Mouse (Mus musculus) embryo, embryonic 9.5 days (tissue): ENCODE data around the gene Shisa8.

Experiments used
- DNase-seq: peaks from one replicate; pipeline ENCODE4 v3.0.0-alpha.2; 2017; ENCODE audit errors: extremely low spot score

The Shisa8 gene

GRCm38 (mm10) chr15:82203611-82204351, 8.8 kb downstream of the Shisa8 start:
- no peak for DNase-seq

- no peak for DNase-seq
These were observed 9.5 kb downstream of the Shisa8 start for GRCm38 (mm10) chr15:82203090-82203489.

GRCm38 (mm10) chr15:82202086-82202485, 10.5 kb downstream of the Shisa8 start:
- DNase-seq: no peak

DNA sequence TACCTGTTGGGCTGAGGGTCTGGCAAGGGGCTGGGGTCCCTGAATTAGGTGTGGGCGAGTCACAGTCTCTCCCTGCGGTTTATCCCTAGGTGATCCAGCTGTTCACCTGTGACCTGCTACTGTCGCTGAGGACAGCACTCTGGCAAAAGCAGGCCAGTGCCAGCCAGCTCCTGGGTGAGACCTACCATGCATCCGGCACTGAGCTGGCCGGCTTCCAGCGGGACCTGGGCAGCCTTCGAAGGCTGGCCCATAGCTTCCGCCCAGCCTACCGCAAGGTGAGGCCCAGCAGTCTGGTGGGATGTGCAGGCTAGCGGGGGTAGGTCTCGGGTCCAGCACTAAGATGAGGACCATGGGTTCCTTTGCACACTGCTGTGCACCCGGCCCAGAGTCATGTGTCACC, 13.1 kb downstream of the Shisa8 start:
- no peak for DNase-seq

DNA sequence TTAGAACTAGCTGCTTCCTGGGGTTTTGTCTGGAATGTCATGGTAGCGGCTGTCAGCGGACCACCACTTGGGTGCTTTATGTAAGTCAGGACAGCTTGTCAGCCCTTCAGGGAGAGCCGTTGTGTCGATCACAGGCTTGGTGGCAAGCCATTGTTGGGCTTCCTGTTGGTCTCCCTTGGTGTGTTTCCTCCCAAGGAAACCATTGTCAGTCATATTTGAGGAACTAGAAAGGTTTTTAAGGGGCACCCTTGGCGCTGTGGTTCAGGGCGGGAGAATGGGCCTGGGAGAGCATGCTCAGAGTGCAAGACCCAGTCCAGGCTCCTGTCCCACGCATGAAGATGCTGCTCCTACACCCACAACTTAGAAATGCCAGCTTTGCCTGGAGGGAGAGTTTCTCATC, 14.3 kb downstream of the Shisa8 start:
- no peak for DNase-seq

DNA sequence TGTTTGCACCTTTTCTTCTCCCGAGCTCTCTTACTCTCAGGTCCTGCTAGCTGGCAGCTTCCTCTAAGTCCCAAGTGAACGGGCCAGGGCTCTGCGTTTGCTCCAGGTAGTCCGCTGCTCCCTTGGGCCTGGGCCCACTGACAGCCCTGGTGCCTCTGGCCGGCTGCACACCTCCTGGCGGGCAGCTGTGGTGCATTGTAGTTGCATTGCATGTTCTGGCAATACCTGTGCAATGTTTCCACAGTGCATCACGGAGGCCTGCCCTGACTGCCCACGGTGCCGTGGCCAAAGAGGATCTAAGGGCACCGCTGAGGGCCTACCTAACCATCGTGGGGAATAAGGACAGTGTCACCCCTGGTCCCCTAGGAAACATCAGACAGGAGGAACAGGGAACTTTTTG, 14.7 kb downstream of the Shisa8 start:
- DNase-seq: no peak

- no peak for DNase-seq
These were observed 15.3 kb downstream of the Shisa8 start for GRCm38 (mm10) chr15:82197246-82197750.

DNA sequence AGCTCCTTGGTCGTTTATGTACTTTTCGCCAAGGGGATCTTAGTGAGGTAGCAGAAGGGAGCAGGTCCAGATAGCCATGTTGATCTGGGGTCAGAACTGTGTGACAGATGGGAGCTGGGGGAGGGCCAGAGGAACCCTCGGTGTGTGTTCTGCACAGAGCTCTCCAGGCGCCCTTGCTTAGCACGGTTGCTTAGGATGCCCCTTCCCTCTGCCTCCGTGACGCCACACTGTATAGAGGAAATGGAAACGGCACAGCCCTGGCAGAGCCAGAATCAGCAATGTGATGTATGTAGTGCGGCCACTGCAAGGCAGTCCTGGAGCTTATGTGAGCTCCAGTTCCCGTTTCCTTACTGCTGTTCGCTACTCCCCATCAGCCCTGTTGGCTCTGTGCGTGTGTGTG, 16.3 kb downstream of the Shisa8 start:
- no peak for DNase-seq

DNA sequence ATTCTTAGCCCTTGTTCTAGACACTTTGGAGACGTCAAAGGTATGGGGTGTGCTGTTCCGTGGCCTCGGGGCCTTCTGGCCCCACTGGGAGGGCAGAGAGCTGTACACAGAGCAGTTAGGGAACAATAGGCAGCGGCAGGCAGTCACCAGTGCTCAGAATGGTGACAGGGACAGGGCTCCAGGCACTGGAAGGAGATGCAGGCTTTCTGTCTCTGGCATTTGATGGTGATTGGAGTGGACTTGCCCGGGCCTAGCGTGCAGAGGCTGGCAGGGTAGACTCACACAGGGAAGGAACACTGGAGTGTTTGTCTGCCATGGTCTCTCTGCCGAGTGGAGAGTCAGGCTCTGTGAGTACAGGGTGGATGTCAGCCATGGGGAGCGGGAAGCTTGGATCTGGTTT, 20.0 kb downstream of the Shisa8 start:
- no peak for DNase-seq

- no peak for DNase-seq
These were observed 24.0 kb downstream of the Shisa8 start for GRCm38 (mm10) chr15:82188481-82189240.

GRCm38 (mm10) chr15:82187924-82188323, 24.7 kb downstream of the Shisa8 start:
- DNase-seq: no peak

GRCm38 (mm10) chr15:82187401-82187800, 25.2 kb downstream of the Shisa8 start:
- DNase-seq: no peak

- no peak for DNase-seq
These were observed 25.7 kb downstream of the Shisa8 start for GRCm38 (mm10) chr15:82186931-82187330.

DNA sequence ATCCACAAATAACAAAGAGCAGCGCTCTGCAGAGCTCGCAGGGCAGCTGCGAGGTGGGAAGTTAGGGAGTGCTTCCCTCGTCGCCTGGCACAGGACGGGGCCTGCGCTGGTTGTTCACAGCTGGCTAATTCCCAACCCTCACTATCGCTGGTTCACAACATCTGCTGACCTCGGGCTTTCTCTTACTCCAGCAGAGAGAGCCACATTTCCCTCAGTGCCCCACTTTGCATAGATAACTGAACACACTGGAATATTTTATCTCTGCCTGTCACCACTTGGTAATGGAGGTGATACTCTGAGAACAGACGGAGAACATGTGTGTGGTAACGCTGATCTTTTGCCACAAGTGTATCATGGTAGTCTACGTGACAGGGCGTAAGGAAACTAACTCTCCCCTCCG, 26.5 kb downstream of the Shisa8 start:
- no peak for DNase-seq

DNA sequence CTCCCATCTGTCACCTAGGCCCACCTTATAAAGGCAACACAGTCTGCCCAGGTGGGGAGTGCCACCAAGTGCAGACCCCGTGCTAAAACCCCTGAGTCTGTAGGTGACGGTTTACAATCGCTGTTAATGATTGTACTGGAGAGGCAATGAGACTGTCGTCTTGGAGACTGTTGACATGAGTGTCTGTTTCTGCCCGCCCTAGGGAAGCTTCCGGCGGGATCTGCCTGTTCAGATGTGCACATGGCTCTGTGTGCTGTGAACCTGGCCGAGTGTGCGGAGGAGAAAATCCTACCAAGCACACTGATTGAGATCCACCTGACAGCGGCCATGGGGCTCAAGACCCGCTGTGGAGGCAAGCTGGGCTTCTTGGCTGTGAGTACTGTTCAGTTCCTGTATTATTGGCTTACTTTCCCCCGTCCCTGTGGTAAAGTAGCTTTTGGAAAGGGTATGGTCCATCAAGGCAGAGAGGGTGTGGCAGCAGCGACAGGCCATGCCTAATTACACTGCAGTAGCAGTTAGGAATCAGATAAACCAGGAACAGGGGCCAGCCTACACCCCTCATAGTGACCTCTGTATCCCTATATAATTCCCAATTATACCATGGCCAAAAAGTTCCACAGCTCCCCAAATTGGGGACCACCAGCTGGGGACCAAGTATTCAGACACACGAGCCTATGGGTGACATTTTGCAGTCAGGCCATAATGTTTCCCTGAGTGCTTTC, 27.4 kb downstream of the Shisa8 start:
- DNase-seq: no peak

DNA sequence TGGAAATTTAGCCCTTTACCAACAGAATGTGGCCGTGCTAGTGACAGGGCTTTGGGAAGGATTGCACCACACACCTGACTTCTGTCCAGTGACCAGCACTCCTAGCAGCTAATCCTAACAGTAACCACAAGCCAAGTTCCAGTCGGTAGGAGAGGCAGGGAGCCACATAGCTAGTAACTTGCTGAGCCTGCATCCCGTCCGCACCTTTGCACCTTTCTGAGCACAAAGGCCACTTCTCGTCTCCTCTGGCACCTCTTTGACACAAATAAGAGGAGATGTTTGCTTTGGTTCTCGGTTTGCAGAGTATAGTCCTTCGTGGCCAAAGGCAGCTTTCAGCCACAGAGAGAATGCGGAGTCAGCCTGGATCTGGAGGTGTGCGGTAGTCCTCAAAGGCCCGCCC, 28.0 kb downstream of the Shisa8 start:
- no peak for DNase-seq

DNA sequence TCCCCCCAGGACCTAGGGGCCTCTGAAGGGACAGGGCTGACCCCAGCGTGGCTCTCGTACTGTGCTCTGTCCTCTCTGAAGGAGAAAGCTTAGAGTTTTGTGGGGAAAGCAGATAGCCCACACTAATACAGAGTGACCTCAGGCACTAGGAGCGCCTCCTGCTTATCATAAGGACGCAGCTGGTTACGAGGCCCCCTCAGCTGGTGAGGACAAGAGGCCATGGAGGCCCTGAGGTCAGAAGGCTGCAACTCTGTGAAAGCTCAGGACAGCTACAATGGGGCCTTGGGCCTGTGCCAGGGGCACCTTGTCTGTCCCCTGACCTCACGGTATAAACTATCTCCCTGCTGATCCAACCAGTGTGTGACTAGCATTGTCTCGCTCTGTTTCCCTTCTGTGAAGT, 28.4 kb downstream of the Shisa8 start:
- no peak for DNase-seq

- no peak for DNase-seq
These were observed 29.0 kb downstream of the Shisa8 start for GRCm38 (mm10) chr15:82183596-82183995.

DNA sequence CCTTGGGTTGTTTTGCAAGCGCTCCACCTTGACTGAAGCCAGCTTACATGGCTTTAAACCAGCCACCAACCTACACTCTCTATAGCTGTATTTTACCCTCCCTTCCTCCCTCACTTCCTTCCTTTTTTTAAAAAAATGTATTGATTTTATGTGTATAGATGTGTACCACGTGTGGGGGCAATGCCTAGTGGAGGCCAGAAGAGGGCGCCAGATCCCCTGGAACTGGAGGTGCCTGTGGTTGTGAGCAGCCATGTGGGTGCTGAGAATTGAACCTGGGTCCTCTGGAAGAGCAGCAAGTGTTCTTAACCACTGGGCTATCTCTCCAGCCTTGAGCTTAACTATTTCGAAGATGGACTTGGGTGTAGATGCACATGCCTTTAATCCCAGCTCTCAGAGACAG, 30.3 kb downstream of the Shisa8 start:
- no peak for DNase-seq

- DNase-seq: no peak
These were observed 31.5 kb downstream of the Shisa8 start for GRCm38 (mm10) chr15:82181131-82181530.

GRCm38 (mm10) chr15:82177743-82178290, 34.8 kb downstream of the Shisa8 start:
- DNase-seq: no peak

DNA sequence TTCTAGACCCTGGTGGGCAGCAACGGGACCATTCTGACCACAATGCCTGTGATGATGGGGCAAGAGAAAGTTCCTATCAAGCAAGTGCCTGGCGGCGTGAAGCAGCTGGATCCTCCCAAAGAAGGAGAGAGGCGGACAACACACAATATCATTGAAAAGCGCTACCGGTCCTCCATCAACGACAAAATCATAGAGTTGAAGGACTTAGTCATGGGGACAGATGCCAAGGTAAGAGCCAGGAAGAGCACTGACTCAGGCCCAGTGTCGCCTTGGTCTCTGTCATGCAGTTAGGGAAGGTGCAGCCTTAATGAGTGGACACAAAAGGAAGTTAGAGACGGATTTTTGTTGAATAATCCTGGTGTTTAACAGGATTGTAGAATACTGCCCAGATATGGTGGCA, 37.5 kb downstream of the Shisa8 start:
- DNase-seq: no peak
